Mouse (Mus musculus): Measurements from ENCODE around the gene Oaz3. TPM values are rescaled to one million over a fixed set of nuclear protein-coding genes. Genes with fewer than 3 reads are reported as not detected.

Oaz3 gene
- total and polyA plus RNA-seq, 3 experiments = 0.89 to 0.91 TPM; not detected in 1

DNA sequence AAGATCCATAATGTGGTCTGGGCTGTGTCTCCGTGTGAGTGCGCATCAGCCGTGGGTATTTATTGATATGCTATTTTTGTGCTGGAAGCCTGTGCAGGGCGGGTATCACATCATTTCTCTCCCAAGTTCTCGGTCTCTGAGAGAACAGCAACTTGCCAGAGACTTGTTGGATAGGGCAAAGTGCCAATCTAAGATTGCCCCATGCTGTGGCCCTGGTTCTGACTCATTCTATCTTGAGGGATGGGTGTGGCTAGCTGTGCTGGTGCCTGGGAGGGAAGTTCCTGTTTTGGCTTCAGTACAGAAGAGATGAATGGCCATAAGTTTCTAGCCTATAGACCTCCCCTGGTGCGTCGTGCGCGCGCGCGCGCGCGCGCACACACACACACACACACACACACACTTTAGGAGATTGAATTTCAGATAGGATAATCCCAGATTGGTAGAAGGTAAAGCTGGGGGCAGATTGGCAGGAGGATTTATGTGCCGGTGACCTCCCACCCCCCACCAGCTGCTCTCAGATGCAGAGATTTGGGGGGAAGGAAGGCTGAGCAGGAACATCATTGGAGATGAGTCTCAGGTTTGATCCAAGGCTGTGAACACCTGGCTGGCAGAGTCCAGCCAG, 39.2 kb upstream of the Oaz3 start (continued):
- TF ChIP-seq TAL1 (IDR thresholded peaks at IDR 0.05; ENCODE audit: low read length) (no peak), ZC3H11A (IDR thresholded peaks at IDR 0.05; ENCODE audit: low read depth, low read length) (no peak), CHD2 (IDR thresholded peaks at IDR 0.05; ENCODE audit: low read length) (no peak), NRF1 (IDR thresholded peaks at IDR 0.05; ENCODE audit: insufficient read depth, low read depth, low read length, poor library complexity, severe bottlenecking) (no peak), EP300 (IDR thresholded peaks at IDR 0.05; ENCODE audit: low read depth in 1 of 2, low read length in 2 of 2) (peak; percentile 66 to 73), ZKSCAN1 (IDR thresholded peaks at IDR 0.05; ENCODE audit: low read depth, low read length) (no peak), JUND (IDR thresholded peaks at IDR 0.05; ENCODE audit: low read depth, low read length) (peak; percentile 86), ZMIZ1 (IDR thresholded peaks at IDR 0.05; ENCODE audit: low read depth, low read length) (no peak), POLR2AphosphoS2 (IDR thresholded peaks at IDR 0.05; ENCODE audit: low read length) (no peak), GABPA (IDR thresholded peaks at IDR 0.05; ENCODE audit: low read depth, low read length) (no peak), USF2 (IDR thresholded peaks at IDR 0.05; ENCODE audit: borderline replicate concordance in 1 of 2, insufficient read depth in 1 of 2, low read depth in 1 of 2, low read length in 2 of 2) (no peak)

DNA sequence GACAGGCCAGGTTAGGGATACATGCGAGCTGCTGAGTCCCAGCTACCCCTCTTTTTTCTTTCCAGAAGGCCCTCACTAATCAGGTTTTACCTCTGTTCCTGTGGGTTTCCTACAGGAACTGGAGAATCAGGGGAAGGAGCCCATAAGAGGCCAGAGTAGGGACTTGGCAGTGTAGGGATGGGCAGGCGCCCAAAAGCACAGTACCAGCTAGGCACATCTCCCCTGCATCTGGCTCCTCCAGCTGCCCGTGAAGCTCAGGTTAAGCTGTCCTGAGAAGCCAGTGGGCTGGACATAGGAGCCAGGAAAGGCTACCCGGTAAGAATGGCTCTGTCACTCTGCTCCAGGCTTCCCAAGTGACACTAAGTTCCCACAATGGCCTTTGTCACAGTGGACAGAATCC, 37.7 kb upstream of the Oaz3 start:
- no peak overlapping the region for H3K9ac ChIP-seq (ENCODE audit: control insufficient read depth, low read depth, low read length, poor library complexity, severe bottlenecking)
- no peak for TF ChIP-seq RCOR1 (IDR thresholded peaks at IDR 0.05; ENCODE audit: low read depth, low read length)
- no peak for DNase-seq (ENCODE audit: low read depth, low spot score)
- no peak overlapping the region for H3K4me3 ChIP-seq (ENCODE audit: control insufficient read depth in 1 of 2, insufficient read depth in 1 of 2, low read depth in 2 of 2, low read length in 2 of 2)
- no peaks in the 10 kb centered on the region for H3K9me3 ChIP-seq (replicated peaks; ENCODE audit: insufficient read depth, low read length)
- peaks cover 0 to 21% of the 10 kb centered on the region in 2 experiments; a peak in 2 of 4 replicates for H3K36me3 ChIP-seq (ENCODE audit: control insufficient read depth in 1 of 2, insufficient read depth in 2 of 2, low read length in 2 of 2)
- no peaks in the 10 kb centered on the region for H3K27me3 ChIP-seq (ENCODE audit: control insufficient read depth in 1 of 2, insufficient read depth in 2 of 2, low read length in 2 of 2)
- peaks cover 3 to 44% of the 10 kb centered on the region in 2 experiments; a peak in 3 of 4 replicates for H3K4me1 ChIP-seq (ENCODE audit: control insufficient read depth in 1 of 2, insufficient read depth in 2 of 2, low read length in 2 of 2)
- no peak overlapping the region for H3K27ac ChIP-seq (ENCODE audit: control insufficient read depth, low read depth, low read length)
- no peaks in the 10 kb centered on the region for H3K79me2 ChIP-seq (ENCODE audit: control insufficient read depth, insufficient read depth, low read length, poor library complexity)

DNA sequence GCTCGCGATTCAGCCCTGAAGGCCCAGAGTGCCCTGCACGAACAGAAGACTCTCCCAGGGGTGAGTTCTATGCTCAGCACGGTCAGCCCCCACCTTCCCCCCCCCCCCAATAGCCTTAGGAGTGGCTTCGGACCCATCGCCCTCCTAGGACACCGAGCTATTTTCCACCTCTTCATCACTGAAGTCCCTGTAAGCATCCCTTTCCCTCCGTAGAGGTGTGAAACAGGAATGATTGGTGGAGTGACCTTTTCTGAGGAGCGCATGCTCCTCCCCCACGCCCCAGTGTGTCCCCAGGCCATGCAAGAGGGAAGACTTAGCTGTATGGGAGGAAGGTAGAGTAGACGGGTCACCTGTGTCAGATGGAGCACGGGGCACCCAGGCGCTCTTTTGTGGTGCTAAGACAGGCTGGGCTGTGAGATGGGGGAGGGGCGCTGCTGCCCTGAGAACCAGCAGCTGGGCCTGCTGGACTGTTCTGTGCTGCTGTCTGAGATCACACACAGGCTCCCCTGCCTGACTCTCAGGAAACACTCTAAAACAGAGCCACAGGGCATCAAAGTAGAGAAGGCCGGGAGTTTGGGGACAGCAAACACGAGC, 36.7 kb upstream of the Oaz3 start, which contains the start of gene Riiad1:
Riiad1 (minus strand) TSS at position 51 of the 594 bp plus-strand sequence.
- no peaks in the 10 kb centered on the region for H3K79me2 ChIP-seq (ENCODE audit: control insufficient read depth, insufficient read depth, low read length, poor library complexity)
- H3K9me3 ChIP-seq (replicated peaks; ENCODE audit: insufficient read depth, low read length) = no peaks in the 10 kb centered on the region
- H3K27ac ChIP-seq (ENCODE audit: control insufficient read depth, low read depth, low read length) = no peak within 1 kb of the TSS

More for the DNA sequence above, 36.7 kb upstream of the Oaz3 start, which contains the start of gene Riiad1:
- Histone ChIP-seq H3K4me1 (ENCODE audit: control insufficient read depth in 1 of 2, insufficient read depth in 2 of 2, low read length in 2 of 2) (peaks cover 6 to 50% of the 10 kb centered on the region in 2 experiments; a peak in 3 of 4 replicates), H3K9ac (ENCODE audit: control insufficient read depth, low read depth, low read length, poor library complexity, severe bottlenecking) (no peak within 1 kb of the TSS), H3K36me3 (ENCODE audit: control insufficient read depth in 1 of 2, insufficient read depth in 2 of 2, low read length in 2 of 2) (peaks cover 0 to 27% of the 10 kb centered on the region in 2 experiments; a peak in 2 of 4 replicates), H3K4me3 (ENCODE audit: control insufficient read depth in 1 of 2, insufficient read depth in 1 of 2, low read depth in 2 of 2, low read length in 2 of 2) (no peak within 1 kb of the TSS), H3K27me3 (ENCODE audit: control insufficient read depth in 1 of 2, insufficient read depth in 2 of 2, low read length in 2 of 2) (no peaks in the 10 kb centered on the region)
- TF ChIP-seq CTCF (IDR thresholded peaks at IDR 0.05 in 2 of 3, conservative IDR thresholded peaks at IDR 0.05 in 1 of 3; ENCODE audit: control insufficient read depth in 1 of 3, insufficient read depth in 1 of 3, low read depth in 2 of 3, low read length in 3 of 3, poor library complexity in 1 of 3, severe bottlenecking in 1 of 3) (no peak), MAZ (IDR thresholded peaks at IDR 0.05; ENCODE audit: low read depth, low read length) (no peak), POLR2AphosphoS5 (IDR thresholded peaks at IDR 0.05; ENCODE audit: borderline replicate concordance, low read depth, low read length) (no peak), POLR2AphosphoS2 (IDR thresholded peaks at IDR 0.05; ENCODE audit: low read length) (no peak), GABPA (IDR thresholded peaks at IDR 0.05; ENCODE audit: low read depth, low read length) (no peak), ELF1 (IDR thresholded peaks at IDR 0.05; ENCODE audit: low read depth, low read length) (no peak), NRF1 (IDR thresholded peaks at IDR 0.05; ENCODE audit: insufficient read depth, low read depth, low read length, poor library complexity, severe bottlenecking) (no peak)
- DNase-seq (ENCODE audit: low read depth, low spot score) = no peak

Measured in MEL (cell line).